Mouse (Mus musculus): ENCODE measurements around the gene Rpa1.
"Not testable (repeated sequence)": the region's sequence is repeated elsewhere in the genome, so short reads cannot be mapped to it uniquely, and the experiment has no call there.

Rpa1 gene

GRCm38 (mm10) chr11:75285893-75286467 lies 62.1 kb downstream of the Rpa1 start:
- no peak for DNase-seq (ENCODE audit: low spot score)

- DNase-seq (ENCODE audit: low spot score): not testable (repeated sequence)
Measured at GRCm38 (mm10) chr11:75283784-75284183, 64.3 kb downstream of the Rpa1 start.

DNA sequence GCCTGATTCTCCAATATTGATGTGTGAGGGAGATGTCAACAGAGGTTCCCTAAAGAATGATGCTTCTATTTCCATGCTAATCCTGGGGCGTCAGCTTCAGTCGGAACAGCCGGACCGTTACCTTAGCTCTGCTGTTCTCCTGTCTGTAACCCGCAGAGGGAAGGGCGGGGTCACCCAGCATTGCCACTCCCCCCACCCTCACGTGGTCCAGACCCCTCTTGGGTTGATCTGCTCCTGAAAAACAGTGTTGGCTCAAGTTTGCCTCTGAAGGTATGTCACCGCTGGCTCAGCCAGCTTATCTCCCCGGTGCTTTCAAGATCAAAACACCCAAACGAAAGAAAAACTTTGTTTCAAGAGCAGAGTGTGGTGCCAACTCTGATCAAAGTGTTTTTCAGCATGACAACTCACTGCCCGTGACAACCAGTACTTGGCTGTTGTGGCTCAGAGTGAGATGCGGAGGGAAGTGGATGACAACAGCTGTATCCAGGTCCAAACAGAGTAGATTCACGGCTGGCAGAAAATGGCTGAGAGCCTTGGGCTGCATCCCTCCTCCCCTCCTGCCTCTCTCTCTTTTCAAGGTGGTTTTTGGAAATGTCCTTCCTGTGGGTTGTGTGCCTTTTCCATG lies 65.5 kb downstream of the Rpa1 start:
- DNase-seq (ENCODE audit: low spot score): no peak

DNA sequence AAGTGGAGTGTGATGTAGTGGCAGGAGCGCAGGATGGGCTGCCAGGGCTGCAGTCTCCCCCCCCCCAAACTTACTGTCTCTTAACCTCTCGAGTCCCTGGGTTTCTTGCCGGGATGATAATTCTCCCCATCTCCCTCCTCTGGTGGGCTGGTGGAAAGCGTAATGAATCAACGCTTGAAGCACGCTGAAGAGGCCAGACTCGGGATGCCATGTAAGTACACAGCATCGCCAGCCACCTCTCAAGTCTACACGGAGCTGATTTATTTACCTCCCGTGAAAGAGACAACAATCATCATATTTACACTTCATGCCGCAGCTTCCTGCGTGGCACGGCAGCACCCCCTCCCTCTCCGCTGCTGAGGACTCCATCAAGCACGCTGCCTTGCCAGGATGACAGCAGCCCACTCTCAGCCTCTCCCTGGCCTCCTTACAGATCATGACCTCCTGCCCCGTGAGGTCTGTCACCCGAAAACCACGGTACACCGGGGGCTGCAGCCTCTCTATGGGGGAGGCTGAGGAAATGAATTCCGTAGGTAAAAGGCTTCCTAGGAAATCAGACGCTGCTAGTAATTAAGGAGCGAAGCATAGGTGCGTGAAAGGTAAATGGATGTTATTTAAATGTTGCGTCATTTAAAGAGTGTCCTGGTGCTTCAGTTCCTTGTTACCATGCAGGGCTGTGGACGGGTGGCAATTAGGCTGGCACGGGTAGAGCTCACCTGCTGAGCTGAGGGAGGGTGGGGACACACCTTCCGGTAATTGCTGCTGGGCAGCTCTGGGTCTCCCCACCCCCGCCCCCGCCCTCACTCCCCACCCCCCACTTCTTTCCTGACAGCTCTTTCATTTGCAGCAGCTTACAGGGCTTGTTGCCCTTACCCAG lies 66.5 kb downstream of the Rpa1 start:
- no peak for DNase-seq (ENCODE audit: low spot score)

DNA sequence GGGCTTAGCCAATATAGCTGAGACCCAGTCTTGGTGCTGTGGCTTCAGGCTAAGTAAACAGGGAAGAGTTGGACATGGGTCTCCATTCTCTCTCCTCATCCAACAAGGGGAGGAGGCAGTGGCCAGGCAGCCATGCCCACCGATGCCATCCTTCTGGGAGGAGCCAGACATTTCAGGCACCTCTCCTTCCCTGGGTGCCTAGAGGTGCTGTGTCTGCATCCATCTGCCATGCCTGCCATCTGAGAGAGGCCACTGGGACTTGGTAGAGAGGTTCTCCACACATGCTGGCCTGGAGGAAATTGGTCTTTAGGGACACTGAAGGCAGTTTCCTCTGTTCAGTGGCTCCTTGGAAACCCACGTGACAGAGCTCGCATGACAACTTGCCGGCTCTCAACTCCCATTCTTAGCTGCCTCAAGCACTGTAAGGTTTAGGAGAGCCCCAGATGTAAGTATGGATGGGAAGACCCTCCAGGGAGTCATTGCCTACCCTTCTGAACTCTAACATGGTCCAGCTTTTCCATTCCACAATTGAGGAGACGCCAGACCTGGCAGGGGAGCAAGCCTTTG lies 67.6 kb downstream of the Rpa1 start:
- no peak for DNase-seq (ENCODE audit: low spot score)

DNA sequence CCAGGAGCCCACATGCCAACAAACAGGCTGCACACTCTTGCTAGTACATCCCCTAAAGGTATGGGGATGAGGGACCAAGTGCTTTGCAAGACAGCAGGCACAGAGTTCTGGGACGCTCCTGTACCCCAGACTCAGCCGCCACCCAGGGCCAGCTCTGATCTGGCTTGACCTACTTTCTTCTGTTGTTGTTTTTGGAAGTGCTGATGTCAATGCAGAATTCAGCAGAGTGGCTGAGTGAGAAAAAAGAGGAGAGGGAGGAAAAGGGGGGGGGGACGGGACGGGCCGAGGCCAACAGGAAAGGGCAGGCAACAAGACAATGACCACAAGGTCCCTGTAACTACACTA lies 68.1 kb downstream of the Rpa1 start:
- no peak for DNase-seq (ENCODE audit: low spot score)

DNA sequence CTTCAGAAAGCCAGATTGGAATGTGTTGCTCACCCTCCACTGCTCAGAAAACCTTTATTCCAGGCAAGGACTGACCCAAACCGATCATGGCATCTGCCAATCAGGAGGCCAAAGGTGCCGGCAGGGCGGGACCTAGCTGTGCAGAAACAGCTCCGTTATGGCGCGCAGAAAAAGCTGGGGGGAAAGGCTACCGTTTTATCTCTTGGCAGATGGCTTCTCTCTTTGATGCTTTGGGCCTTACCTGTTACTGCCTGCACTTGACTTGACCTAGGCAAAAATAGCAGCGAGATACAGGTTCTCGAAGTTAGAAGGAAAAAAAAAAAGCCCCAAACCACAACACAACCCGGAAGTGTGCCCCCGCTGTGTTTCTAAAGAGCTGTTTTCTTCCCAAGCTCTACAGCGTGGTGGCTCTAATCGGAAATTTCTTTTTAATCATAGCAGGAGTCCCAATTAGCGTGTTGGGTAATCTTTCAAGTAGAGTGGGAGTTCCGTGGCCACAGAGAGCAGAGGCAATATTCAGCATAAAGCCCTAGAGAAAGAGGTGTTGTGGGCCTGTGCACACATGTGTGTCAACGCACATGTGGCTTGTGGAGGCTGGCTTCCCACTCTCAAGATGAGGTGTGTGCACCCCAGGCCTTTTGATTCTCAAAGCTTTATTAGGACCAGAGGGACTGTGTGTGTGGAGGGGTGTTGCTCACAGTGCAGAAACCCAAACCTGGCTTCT lies 68.6 kb downstream of the Rpa1 start:
- peak; percentile 39 for DNase-seq (ENCODE audit: low spot score)

DNA sequence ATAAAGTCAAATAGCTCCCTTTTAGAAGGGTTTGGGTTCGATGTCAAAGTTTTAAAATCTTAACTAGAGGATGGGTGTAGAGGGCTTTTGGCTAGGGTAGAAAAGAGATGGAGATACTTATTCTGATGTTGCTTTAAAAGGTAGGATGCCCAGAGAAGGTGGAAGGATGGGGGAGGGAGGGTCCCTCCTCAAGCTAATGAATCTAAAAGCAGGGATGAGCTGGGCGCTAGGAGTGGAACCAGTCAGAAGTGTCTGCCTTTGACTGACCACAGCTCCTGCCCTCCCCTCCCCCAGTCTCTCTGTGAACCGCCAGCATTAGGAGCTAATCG lies 69.1 kb downstream of the Rpa1 start:
- no peak for DNase-seq (ENCODE audit: low spot score)

GRCm38 (mm10) chr11:75278115-75278514 lies 70.0 kb downstream of the Rpa1 start:
- no peak for DNase-seq (ENCODE audit: low spot score)

DNA sequence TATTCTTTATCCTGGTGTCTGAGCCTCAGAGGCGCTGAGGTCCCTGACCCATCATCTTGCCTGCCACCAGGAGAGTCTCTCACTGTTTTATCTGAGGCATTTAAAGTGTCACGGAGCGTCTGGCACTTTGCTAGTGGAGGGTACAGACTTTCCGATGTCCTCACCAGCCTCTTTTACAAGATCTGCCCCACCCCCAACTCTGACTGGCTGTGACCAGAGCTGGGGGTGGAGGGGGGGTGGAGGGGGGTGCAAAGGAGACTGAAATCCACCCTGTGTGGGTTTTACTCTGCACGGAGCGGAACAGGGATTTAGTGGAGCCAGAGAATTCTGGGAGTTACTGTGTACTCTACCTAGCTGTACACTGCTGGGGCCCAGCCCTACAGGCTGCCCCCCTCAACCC lies 73.1 kb downstream of the Rpa1 start:
- no peak for DNase-seq (ENCODE audit: low spot score)

- DNase-seq (ENCODE audit: low spot score): no peak
Measured at GRCm38 (mm10) chr11:75273466-75273865, 74.7 kb downstream of the Rpa1 start.

DNA sequence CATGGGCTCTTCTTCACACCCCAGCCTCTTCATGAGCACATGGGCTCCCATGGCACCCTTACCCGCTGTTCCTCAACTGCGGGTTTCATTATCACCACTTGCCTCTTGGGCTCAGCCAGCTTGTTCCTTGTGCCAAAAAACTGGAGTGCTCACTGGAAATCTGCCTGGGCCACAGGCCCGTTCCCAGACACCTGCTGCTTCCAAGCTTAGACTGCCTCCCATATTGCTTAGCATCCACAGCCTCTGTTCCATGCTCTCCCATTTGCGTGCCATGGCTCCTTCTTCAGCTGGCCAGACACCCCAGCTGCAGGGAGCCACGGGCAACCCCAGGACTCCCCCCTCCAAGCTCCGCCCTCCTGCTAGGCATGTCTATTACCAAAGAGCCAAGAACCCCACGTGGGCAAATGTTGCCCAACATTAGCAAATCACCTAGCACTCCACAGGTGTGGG lies 77.1 kb downstream of the Rpa1 start:
- no peak for DNase-seq (ENCODE audit: low spot score)

DNA sequence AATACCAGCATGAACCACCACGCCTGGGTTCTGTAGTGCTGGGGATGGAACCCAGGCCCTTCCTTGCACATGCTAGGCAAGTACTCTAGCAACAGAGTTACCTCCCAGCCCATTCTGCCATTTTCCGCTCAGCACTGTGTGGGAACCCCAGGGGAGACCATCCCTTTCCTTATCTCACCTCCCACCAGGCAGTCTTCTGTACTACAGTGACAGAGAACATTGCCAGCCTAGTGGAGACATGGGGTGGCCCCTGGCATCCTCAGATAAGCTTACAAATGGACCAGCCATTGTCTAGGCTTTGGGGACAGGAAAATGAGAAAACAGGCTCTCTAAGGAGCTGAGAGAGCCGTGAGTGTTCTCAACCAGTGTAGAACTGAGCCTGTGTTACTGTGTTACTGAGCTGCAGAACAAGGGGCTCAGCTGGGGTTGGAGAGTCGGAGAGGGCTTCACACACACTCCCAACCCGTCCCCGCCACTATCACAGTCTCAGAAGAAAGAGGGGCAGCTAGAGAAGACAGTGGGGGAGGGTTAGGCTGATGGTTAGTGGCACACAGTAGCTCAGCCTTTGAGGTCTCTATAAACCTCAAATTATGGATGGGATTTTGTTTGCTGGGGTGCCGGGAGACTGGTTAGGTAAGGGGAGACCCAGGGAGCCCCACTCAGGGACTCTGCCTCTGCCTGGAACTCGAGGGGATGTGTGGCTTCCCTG lies 77.7 kb downstream of the Rpa1 start:
- no peak for DNase-seq (ENCODE audit: low spot score)

DNA sequence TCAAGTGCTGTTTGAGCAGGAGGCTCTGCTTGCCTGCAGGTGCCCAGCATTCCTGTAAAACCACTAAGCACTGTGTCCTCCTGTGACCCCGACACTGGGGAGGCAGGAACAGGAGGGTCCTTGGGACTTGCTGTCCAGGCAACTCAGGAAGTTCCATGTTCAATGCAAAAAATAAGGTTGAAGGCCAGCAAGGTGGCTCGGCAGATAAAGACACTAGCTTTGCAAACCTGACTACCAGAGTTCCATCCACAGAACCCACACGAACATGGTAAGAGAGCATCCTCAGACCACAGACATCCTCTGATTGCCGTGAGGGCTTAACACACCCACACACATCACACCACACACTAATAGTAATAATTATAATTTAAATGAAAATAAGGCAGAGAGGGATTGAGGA lies 78.9 kb downstream of the Rpa1 start:
- no peak for DNase-seq (ENCODE audit: low spot score)

DNA sequence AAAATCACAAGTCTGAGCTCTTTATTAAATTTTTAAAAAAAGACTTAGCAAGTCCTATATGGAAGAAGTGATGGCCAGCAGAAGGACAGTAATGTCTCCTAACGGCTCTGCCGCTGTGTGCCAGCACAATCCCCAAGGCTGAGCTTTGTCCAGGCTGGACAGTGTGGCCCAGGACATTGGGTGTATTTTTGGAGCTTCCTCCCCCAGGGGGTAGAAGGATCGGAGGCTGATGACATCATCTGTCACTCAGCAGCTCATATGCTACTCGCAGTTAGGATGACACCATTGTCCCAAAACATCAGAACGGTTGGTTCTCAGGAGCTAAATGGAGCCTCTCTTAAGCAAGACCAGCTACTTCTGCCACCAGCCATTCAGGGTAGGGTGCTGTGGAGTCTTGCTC lies 79.6 kb downstream of the Rpa1 start:
- no peak for DNase-seq (ENCODE audit: low spot score)

DNA sequence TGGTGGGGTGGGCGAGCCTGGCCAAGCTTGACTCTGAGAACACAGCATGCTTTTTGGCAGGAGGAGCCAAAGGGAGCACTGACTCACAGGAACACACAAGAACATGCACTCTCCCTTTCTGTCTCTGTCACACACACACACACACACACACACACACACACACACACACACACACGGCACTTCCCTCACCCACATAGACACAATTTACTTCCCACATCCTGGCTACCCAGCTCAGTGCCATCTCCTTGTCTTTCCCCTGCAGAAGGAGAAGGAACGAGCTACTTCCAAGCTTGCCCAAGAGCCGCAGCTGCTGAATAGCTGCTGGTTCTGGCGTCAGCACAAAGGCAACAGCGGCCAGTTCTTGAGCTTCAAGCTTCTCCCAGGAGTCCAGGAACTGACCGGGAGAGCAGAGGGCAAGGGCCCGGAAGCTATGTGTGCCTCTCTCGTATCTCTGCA lies 80.3 kb downstream of the Rpa1 start:
- DNase-seq (ENCODE audit: low spot score): peak; percentile 38

DNA sequence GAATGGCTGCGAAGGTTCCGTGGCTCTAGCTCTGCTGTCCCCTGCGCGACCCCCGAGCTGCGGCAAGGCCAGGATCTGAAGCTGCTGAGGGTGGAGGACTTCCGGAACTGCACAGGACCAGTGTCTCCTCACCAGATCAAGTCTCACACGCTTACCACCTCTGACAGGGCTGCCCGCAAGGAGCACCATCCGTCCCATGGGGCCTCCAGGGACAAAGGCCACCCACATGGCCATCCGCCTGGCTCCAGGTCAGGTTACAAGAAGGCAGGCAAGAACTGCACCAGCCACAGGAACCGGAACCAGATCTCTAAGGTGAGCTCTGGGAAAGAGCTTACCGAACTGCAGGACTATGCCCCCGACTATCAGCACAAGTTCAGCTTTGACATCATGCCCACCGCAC lies 82.6 kb downstream of the Rpa1 start:
- DNase-seq (ENCODE audit: low spot score): no peak

- no peak for DNase-seq (ENCODE audit: low spot score)
Measured at GRCm38 (mm10) chr11:75264550-75264949, 83.6 kb downstream of the Rpa1 start.

GRCm38 (mm10) chr11:75263964-75264312 lies 84.2 kb downstream of the Rpa1 start:
- no peak for DNase-seq (ENCODE audit: low spot score)

GRCm38 (mm10) chr11:75263274-75263963 lies 84.7 kb downstream of the Rpa1 start:
- no peak for DNase-seq (ENCODE audit: low spot score)

- DNase-seq (ENCODE audit: low spot score): no peak
Measured at GRCm38 (mm10) chr11:75262791-75263190, 85.3 kb downstream of the Rpa1 start.
